Mouse (Mus musculus) intestine, postnatal 0 days (tissue): ENCODE data around the gene Plcg2. TPM values are rescaled to one million over a fixed set of nuclear protein-coding genes. Genes with fewer than 3 reads are reported as not detected.

ENCODE experiments used
- ATAC-seq: fragments of 200-750 bp; cut with Nextera tagmentation; 2 replicates; pipeline ENCODE4 v1.8.0; 2017; ENCODE audit warnings: mild to moderate bottlenecking, moderate TSS enrichment, moderate library complexity
- H3K27ac ChIP-seq: fragments of 300-500 bp; sonication (generic); 2 replicates; pipeline ENCODE4 v1.5.1; 2014; ENCODE audit warnings: mild to moderate bottlenecking, low read depth, low read length, moderate library complexity
- H3K27me3 ChIP-seq: fragments of 300-500 bp; sonication (generic); replicated peaks from 2 replicates; pipeline ENCODE4 v1.6.1; 2014; ENCODE audit warnings: low read length, mixed read lengths; ENCODE audit not compliant: control insufficient read depth, insufficient read depth
- H3K36me3 ChIP-seq: fragments of 300-500 bp; sonication (generic); 2 replicates; pipeline ENCODE4 v1.6.1; 2014; ENCODE audit warnings: mild to moderate bottlenecking, moderate library complexity; ENCODE audit not compliant: control insufficient read depth, insufficient read depth
- H3K4me1 ChIP-seq: fragments of 300-500 bp; sonication (generic); replicated peaks from 2 replicates; pipeline ENCODE4 v1.6.1; 2014; ENCODE audit warnings: antibody characterized with exemption, low read length, mixed read lengths; ENCODE audit not compliant: control insufficient read depth, insufficient read depth
- H3K4me2 ChIP-seq: fragments of 300-500 bp; sonication (generic); replicated peaks from 2 replicates; pipeline ENCODE4 v1.6.1; 2014; ENCODE audit warnings: low read depth, mild to moderate bottlenecking, moderate library complexity
- H3K4me3 ChIP-seq: fragments of 300-500 bp; sonication (generic); 2 replicates; pipeline ENCODE4 v1.5.1; 2014; ENCODE audit warnings: low read depth, low read length
- H3K9ac ChIP-seq: fragments of 300-500 bp; sonication (generic); 2 replicates; pipeline ENCODE4 v1.6.1; 2014; ENCODE audit warnings: mild to moderate bottlenecking, low read depth, low read length
- H3K9me3 ChIP-seq: fragments of 300-500 bp; sonication (generic); 2 replicates; pipeline ENCODE4 v1.6.1; 2016; ENCODE audit warnings: mixed run types; ENCODE audit not compliant: control insufficient read depth
- CTCF ChIP-seq: sonication (generic); IDR thresholded peaks from 2 replicates; pipeline ENCODE4 v1.5.1; 2016; ENCODE audit warnings: low read depth, mild to moderate bottlenecking, control low read depth, antibody characterized with exemption, moderate library complexity
- WGBS: fragments of 180-500 bp; shearing (Covaris S2); extraction: QIAGEN DNeasy Blood & Tissue Kit; methylation state at CpG from one replicate; pipeline ENCODE4 v1.1.7; 2014; 5-methylcytosine and 5-hydroxymethylcytosine counted together
- polyA plus RNA-seq: library from polyadenylated mRNA; unstranded; fragments of >200 nt; fragmentation: Nextera tagmentation; extraction: Ambion mirVana; gene quantifications from 2 replicates; pipeline ENCODE4 v1.2.1, GENCODE M21; 2015

Gene Plcg2
- polyA plus RNA-seq, 1 experiment from 2014 or later: 1.5 TPM

- no peaks in the 10 kb centered on the region for H3K36me3 ChIP-seq
- H3K4me1 ChIP-seq: peaks cover 3% of the 10 kb centered on the region; the same call in 1 of the 2 replicates
- 5% methylated on average over 17 of the region's 17 CpGs for WGBS
- H3K27me3 ChIP-seq: no peaks in the 10 kb centered on the region
- H3K27ac ChIP-seq: 0 out of 2 replicates have a peak within 1 kb of the TSS, but pooled peaks have one; percentile 24
- 0 out of 2 replicates have a peak, but pooled peaks have one; percentile 16 for ATAC-seq
- H3K9me3 ChIP-seq: no peaks in the 10 kb centered on the region
- TF ChIP-seq CTCF: no peak
- H3K4me3 ChIP-seq: peak within 1 kb of the TSS; percentile 54
- peak within 1 kb of the TSS; percentile 79 for H3K9ac ChIP-seq
- H3K4me2 ChIP-seq: peak within 1 kb of the TSS; percentile 79
Measured at GRCm38 (mm10) chr8:117673430-117673830, 175.3 kb downstream of the Plcg2 start, which contains the start of gene Sdr42e1. TSS of gene Sdr42e1 (minus strand) at chr8:117673689.

GRCm38 (mm10) chr8:117675171-117675570 lies 177.1 kb downstream of the Plcg2 start:
- no peak for ATAC-seq
- H3K9ac ChIP-seq: no peak overlapping the region
- H3K27me3 ChIP-seq: no peaks in the 10 kb centered on the region
- no peak overlapping the region; the same call in 1 of the 2 replicates for H3K27ac ChIP-seq
- peaks cover 3% of the 10 kb centered on the region; the same call in 1 of the 2 replicates for H3K4me1 ChIP-seq
- 76% methylated on average over 5 of the region's 5 CpGs for WGBS
- no peaks in the 10 kb centered on the region for H3K9me3 ChIP-seq
- H3K4me3 ChIP-seq: no peak overlapping the region
- H3K4me2 ChIP-seq: no peak overlapping the region
- no peak for TF ChIP-seq CTCF
- H3K36me3 ChIP-seq: no peaks in the 10 kb centered on the region

DNA sequence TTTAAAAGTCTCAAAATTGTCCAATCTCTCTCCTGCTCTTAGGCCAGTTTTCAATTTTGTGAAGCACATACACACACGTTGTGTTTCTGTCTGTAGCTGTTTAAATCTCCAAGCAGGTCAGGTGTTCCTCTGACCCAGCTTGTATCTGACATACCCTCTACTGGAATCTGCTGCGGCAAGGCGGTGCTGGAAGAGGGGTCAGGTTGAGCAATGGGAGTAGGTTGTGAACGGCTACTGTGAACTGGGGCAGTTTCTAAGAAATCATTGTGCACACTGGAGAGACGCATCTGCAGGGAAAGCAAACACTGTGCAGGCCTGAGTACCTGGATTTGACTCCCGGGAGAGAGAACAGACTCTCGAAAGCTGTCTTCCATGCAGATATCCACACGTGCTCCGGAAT lies 178.4 kb downstream of the Plcg2 start:
- H3K27me3 ChIP-seq: no peaks in the 10 kb centered on the region
- no peaks in the 10 kb centered on the region for H3K36me3 ChIP-seq
- H3K9me3 ChIP-seq: no peaks in the 10 kb centered on the region
- no peak overlapping the region for H3K4me3 ChIP-seq
- H3K4me1 ChIP-seq: peaks cover 3% of the 10 kb centered on the region; the same call in 1 of the 2 replicates
- ATAC-seq: peak; percentile 40; the same call in 1 of the 2 replicates
- H3K27ac ChIP-seq: no peak overlapping the region
- WGBS: 23% methylated on average over 9 of the region's 9 CpGs
- no peak overlapping the region for H3K9ac ChIP-seq
- no peak overlapping the region for H3K4me2 ChIP-seq
- no peak for TF ChIP-seq CTCF

DNA sequence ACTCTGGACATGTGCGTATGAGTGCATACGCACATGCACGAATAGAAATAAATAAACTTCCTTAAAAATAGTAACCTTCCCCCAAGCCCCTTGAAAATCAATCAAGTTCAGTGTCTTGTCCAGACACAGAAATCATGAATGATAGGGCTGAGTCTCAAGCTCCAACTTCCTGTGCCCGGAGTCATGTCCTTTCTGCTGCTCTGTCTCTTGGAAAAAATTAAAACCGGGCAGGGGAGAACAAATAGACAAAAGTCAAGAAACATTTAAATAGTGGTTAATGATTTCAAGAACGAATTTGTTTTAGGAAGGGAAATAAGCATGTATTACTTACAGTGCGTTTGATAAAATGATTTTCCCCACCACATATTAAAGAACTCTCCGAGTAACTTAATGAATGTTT lies 178.9 kb downstream of the Plcg2 start:
- no peaks in the 10 kb centered on the region for H3K9me3 ChIP-seq
- no peak for ATAC-seq
- no peak overlapping the region for H3K27ac ChIP-seq
- H3K27me3 ChIP-seq: no peaks in the 10 kb centered on the region
- 35% methylated on average over 8 of the region's 8 CpGs for WGBS
- no peak for TF ChIP-seq CTCF
- no peak overlapping the region for H3K9ac ChIP-seq
- no peak overlapping the region for H3K4me3 ChIP-seq
- peaks cover 3% of the 10 kb centered on the region; the same call in 1 of the 2 replicates for H3K4me1 ChIP-seq
- H3K36me3 ChIP-seq: no peaks in the 10 kb centered on the region
- no peak overlapping the region for H3K4me2 ChIP-seq

DNA sequence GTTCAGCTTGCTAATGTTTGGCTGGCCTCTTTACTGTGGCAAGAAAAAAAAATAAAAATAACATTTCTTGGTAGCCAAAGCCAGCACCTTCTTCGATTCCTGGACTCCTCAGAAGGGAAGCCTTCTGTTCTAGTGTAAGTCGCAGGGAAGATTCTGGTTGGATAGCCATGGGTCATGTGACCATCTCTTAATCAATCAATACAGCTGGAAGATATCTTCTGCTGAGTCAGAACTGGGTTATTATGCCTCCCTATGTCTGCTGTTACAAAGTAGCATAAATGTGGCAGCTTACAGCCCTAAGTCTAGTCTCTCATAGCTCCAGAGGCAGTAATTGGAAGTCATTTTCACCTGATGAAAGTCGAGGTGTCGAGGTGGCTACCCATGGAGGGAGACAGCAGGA lies 180.6 kb downstream of the Plcg2 start:
- Histone ChIP-seq H3K36me3 (no peaks in the 10 kb centered on the region), H3K9ac (no peak overlapping the region)
- ATAC-seq: peak; percentile 58; the same call in 1 of the 2 replicates

GRCm38 (mm10) chr8:117683925-117684472 lies 185.9 kb downstream of the Plcg2 start:
- no peak overlapping the region for H3K4me3 ChIP-seq
- H3K9ac ChIP-seq: no peak overlapping the region
- peaks cover 9% of the 10 kb centered on the region; the same call in 1 of the 2 replicates for H3K4me1 ChIP-seq
- ATAC-seq: peak; percentile 74
- H3K27me3 ChIP-seq: no peaks in the 10 kb centered on the region
- peak overlapping the region; percentile 46 for H3K4me2 ChIP-seq
- H3K9me3 ChIP-seq: no peaks in the 10 kb centered on the region
- H3K27ac ChIP-seq: no peak overlapping the region
- TF ChIP-seq CTCF: no peak
- WGBS: 26% methylated on average over 10 of the region's 10 CpGs
- no peaks in the 10 kb centered on the region for H3K36me3 ChIP-seq

More for the DNA sequence above, 180.6 kb downstream of the Plcg2 start:
- H3K4me3 ChIP-seq: no peak overlapping the region
- H3K27ac ChIP-seq: no peak overlapping the region
- no peaks in the 10 kb centered on the region for H3K27me3 ChIP-seq
- peaks cover 4% of the 10 kb centered on the region; the same call in 1 of the 2 replicates for H3K4me1 ChIP-seq
- H3K9me3 ChIP-seq: no peaks in the 10 kb centered on the region
- no peak for TF ChIP-seq CTCF
- WGBS: 71% methylated on average over 4 of the region's 4 CpGs
- H3K4me2 ChIP-seq: no peak overlapping the region
